Mouse (Mus musculus) lung, adult 10 weeks (tissue): Measurements from ENCODE around the gene P2ry13. TPM values are rescaled to one million over a fixed set of nuclear protein-coding genes. Genes with fewer than 3 reads are reported as not detected.

Experiments
- polyA plus RNA-seq: library from polyadenylated mRNA; stranded (reverse); fragments of 350-450 nt; fragmentation: Illumina TruSeq; extraction: RNeasy Lipid Tissue Mini Kit (QIAGEN cat#74804); gene quantifications from one replicate; pipeline ENCODE4 v1.2.3, GENCODE M21; 2014; ENCODE audit warnings: low read depth, low replicate concordance; ENCODE audit not compliant: insufficient read depth

Gene P2ry13
- 2.2 TPM for polyA plus RNA-seq

DNA sequence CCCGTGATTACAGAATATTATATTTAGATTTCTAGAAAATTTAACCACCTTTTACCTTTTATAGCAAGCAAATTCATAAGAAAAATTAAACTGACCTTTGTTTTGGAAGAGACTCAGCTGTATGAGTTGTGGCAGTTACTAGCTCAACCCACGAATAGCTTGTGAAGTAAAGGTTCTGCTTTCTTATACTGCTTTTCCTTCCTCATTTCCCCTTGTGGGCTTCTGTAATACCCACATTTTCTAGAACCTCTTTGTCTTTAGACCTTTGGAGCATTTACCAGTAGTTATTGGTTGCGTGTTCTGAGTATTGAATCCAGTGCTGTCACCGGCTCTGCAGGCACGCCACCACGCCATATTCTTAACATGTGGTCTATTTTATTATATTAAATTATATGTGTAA, at the start of gene P2ry13:
Gene P2ry13 (minus strand): TSS at position 156 of the 400 bp plus-strand sequence.

DNA sequence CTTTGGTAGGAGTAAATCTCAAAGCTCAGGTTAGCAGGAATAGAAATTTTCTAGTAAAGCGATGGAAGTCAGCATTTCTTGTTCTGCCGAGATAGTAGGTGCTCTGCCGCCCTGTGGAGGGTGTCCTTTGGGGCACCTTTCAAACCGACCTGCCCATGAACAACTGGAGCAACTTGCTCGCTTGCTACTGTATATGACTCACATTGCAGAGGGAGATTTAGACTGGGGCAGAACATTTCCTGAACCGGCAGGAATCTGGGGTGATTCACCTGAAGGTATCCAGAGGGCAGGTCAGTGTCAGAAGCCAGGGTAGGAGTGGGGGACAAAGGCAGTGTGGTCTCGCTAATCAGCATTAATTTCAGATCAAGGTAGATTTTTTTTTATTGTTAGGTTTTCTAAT, 15.7 kb downstream of the P2ry13 start, which contains the start of gene Gpr87:
Gene Gpr87 (minus strand): TSS at position 167 of the 400 bp plus-strand sequence.

Other genes starting within 250 kb of the P2ry13 start
- 0.21 TPM for gene Med12l, start 205.1 kb downstream of the P2ry13 start, polyA plus RNA-seq
- 4.6 TPM for gene Gpr171, start 109.1 kb downstream of the P2ry13 start, polyA plus RNA-seq
- gene P2ry14, start 57.3 kb downstream of the P2ry13 start, polyA plus RNA-seq: 8.8 TPM
- gene Gpr87, start 15.8 kb downstream of the P2ry13 start, polyA plus RNA-seq: not detected
- 2.0 TPM for gene P2ry12, start 52.0 kb upstream of the P2ry13 start, polyA plus RNA-seq
- gene Igsf10, start 133.5 kb upstream of the P2ry13 start, polyA plus RNA-seq: 1.3 TPM